Mouse (Mus musculus): ENCODE results near the gene Gm49721. TPM values are rescaled to one million over a fixed set of nuclear protein-coding genes. Genes with fewer than 3 reads are reported as not detected.
"Not testable (repeated sequence)": the region's sequence is repeated elsewhere in the genome, so short reads cannot be mapped to it uniquely, and the experiment has no call there.

Gm49721 gene
- polyA plus RNA-seq, 1 experiment from 2014 or later, result not detected

- in situ Hi-C loops (cut with MboI; ENCODE audit: low pct_unique_long_range_greater_than_20kb); CTCF ChIA-PET; DNase-seq (ENCODE audit: low read depth, low spot score); ATAC-seq; H3K27me3 ChIP-seq; POLR2A ChIA-PET: not testable (repeated sequence)
- TF ChIP-seq CTCF (IDR thresholded peaks at IDR 0.05), result peak; percentile 12
These were observed 13.3 kb upstream of the Gm49721 start for GRCm38 (mm10) chr17:6965364-6965763.

DNA sequence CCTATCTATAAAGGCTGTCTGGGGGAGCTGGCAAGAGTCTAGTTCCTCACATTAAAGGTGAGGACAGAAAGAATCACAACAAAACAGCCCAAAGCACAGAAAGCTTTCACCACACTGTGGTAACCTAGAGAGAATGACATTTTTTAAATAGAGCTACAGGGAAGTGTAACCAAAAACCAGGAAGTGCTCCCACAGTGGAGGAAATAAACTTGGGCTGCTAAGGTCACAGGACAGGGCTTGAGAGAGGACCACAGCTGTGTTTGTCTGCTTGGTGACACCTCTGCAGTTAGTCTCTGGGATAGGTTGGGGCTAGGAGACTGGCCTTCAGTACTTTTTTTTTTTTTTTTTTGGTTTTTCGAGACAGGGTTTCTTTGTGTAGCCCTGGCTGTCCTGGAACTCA lies 11.0 kb upstream of the Gm49721 start:
- in situ Hi-C loops (cut with MboI; ENCODE audit: low pct_unique_long_range_greater_than_20kb); CTCF ChIA-PET; H3K27me3 ChIP-seq; POLR2A ChIA-PET; DNase-seq (ENCODE audit: low read depth, low spot score); ATAC-seq: not testable (repeated sequence)

GRCm38 (mm10) chr17:6970334-6970733 lies 8.4 kb upstream of the Gm49721 start, which contains the start of gene Rnaset2b:
Rnaset2b (plus strand) TSS chr17:6970634.
- ATAC-seq; in situ Hi-C loops (cut with MboI; ENCODE audit: low pct_unique_long_range_greater_than_20kb); DNase-seq (ENCODE audit: low read depth, low spot score); H3K27me3 ChIP-seq; CTCF ChIA-PET; POLR2A ChIA-PET: not testable (repeated sequence)

- CTCF ChIA-PET; DNase-seq (ENCODE audit: low read depth, low spot score); H3K27me3 ChIP-seq; in situ Hi-C loops (cut with MboI; ENCODE audit: low pct_unique_long_range_greater_than_20kb); ATAC-seq; POLR2A ChIA-PET: not testable (repeated sequence)
These were observed 7.5 kb upstream of the Gm49721 start for GRCm38 (mm10) chr17:6971238-6971637.

GRCm38 (mm10) chr17:6972836-6973396 lies 5.8 kb upstream of the Gm49721 start:
- CTCF ChIA-PET; in situ Hi-C loops (cut with MboI; ENCODE audit: low pct_unique_long_range_greater_than_20kb): not testable (repeated sequence)

GRCm38 (mm10) chr17:6974985-6975384 lies 3.7 kb upstream of the Gm49721 start:
- CTCF ChIA-PET; in situ Hi-C loops (cut with MboI; ENCODE audit: low pct_unique_long_range_greater_than_20kb); ATAC-seq; POLR2A ChIA-PET; DNase-seq (ENCODE audit: low read depth, low spot score); H3K27me3 ChIP-seq: not testable (repeated sequence)

More at GRCm38 (mm10) chr17:6972836-6973396, 5.8 kb upstream of the Gm49721 start:
- POLR2A ChIA-PET; ATAC-seq; DNase-seq (ENCODE audit: low read depth, low spot score); H3K27me3 ChIP-seq: not testable (repeated sequence)

DNA sequence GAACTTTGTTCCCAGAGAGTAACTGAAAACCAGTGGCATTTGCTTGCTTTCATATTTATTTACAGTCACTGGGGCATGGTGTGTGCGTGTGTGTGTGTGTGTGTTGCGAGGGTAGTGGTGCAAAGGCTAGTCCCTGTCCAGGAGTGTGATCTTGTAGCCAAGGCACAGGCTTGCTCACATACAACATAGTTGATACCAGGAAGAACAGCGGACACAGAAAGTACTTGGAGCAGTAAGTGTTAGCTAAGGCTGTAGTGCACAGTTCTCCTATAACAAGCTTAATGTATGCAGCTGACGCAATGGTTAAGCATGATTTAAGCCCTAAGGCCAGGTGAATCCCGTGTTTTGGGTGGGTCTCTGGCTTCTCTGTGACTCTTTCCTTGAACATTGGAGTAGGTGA lies 676 bp downstream of the Gm49721 start:
- CTCF ChIA-PET, result not testable (repeated sequence)

DNA sequence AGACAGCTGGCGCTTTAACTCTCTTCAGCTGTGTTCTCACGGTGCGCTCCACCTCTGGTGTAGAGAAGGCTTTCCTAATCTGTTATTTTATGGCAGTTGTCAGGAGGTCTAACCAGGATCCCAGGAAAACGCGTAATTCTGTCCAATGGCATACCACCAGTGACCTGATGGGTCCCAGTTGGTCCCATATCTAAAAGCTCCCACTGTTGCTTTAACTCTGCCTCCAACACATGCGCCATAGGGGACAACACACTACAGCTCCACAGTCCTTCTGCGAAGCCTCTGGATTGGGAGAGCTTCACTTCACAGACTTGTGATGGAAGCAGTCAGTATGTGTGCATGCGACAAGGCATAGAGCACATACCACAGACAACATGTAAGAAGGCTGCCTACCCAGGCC lies 1.4 kb downstream of the Gm49721 start:
- DNase-seq (ENCODE audit: low read depth, low spot score); CTCF ChIA-PET; POLR2A ChIA-PET; in situ Hi-C loops (cut with MboI; ENCODE audit: low pct_unique_long_range_greater_than_20kb); H3K27me3 ChIP-seq; ATAC-seq: not testable (repeated sequence)

More for the DNA sequence above, 676 bp downstream of the Gm49721 start:
- H3K27me3 ChIP-seq; DNase-seq (ENCODE audit: low read depth, low spot score); in situ Hi-C loops (cut with MboI; ENCODE audit: low pct_unique_long_range_greater_than_20kb); POLR2A ChIA-PET: not testable (repeated sequence)
- peak; percentile 22 for ATAC-seq

- DNase-seq (ENCODE audit: low read depth, low spot score); H3K27me3 ChIP-seq; POLR2A ChIA-PET; in situ Hi-C loops (cut with MboI; ENCODE audit: low pct_unique_long_range_greater_than_20kb); ATAC-seq; CTCF ChIA-PET: not testable (repeated sequence)
These were observed 7.4 kb downstream of the Gm49721 start for GRCm38 (mm10) chr17:6986118-6986517.

GRCm38 (mm10) chr17:6995504-6995903 lies 16.8 kb downstream of the Gm49721 start:
- ATAC-seq; DNase-seq (ENCODE audit: low read depth, low spot score); POLR2A ChIA-PET; in situ Hi-C loops (cut with MboI; ENCODE audit: low pct_unique_long_range_greater_than_20kb); H3K27me3 ChIP-seq; CTCF ChIA-PET: not testable (repeated sequence)

DNA sequence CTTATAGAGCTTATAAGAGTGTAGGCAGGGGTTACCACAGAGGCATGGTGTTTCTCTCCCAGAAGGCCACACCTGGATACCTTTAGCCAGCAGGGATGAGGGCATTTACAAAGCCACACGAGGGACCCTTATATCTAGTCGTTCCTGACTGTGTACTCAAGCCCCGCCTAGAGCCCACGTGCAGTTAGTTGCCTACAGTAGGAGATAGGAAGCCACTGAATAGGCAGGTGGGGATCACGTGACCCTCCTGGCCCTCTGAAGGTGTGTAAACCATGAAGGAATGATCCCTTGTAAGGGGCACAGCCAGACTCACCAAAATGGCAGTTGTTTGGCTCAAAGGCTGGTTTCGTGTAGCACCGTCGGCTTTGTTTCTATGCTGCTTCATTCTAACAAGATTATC lies 18.1 kb downstream of the Gm49721 start:
- H3K27me3 ChIP-seq; POLR2A ChIA-PET; ATAC-seq; in situ Hi-C loops (cut with MboI; ENCODE audit: low pct_unique_long_range_greater_than_20kb); CTCF ChIA-PET; DNase-seq (ENCODE audit: low read depth, low spot score): not testable (repeated sequence)

- DNase-seq (ENCODE audit: low read depth, low spot score); POLR2A ChIA-PET; CTCF ChIA-PET; in situ Hi-C loops (cut with MboI; ENCODE audit: low pct_unique_long_range_greater_than_20kb); H3K27me3 ChIP-seq; ATAC-seq: not testable (repeated sequence)
These were observed 19.2 kb downstream of the Gm49721 start for GRCm38 (mm10) chr17:6997778-6998490.

DNA sequence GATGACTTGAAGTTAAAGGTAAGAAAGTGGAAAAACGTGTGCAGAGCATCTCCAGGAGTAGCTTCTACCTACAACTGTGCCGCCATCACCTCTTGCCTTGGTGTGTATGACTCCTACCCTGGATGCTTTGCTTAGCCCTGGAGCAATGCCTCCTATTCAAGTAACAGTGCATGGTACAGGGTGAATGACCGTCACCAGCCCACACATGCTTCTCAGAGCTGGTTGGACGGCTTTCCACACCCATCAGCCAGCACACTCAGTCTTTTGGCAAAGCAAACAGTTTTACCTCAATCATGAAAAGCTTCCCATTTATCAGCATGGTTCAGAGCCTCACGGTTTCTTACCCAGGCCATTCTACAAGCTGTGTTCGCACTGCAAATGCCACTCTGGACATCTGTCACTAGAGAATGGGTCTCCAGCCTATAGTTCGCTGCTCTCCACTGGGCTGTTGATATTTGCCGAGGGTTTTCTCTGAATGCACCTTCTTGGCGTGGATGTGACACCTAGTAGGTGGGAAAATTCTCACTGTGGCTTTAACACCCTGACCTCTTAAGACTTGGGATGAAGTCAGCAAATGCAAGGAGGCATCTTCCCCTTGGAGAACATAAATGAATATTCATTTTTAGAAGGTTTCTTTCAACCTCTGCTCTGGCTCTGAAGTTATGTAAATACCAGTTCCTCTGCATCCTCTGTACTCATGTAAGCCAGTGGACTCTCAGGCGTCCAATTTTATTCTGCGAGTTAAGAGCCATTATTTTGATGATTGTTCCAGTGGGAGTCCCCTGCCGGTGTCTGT lies 23.3 kb downstream of the Gm49721 start:
- ATAC-seq; H3K27me3 ChIP-seq; POLR2A ChIA-PET; CTCF ChIA-PET; DNase-seq (ENCODE audit: low read depth, low spot score); in situ Hi-C loops (cut with MboI; ENCODE audit: low pct_unique_long_range_greater_than_20kb): not testable (repeated sequence)

DNA sequence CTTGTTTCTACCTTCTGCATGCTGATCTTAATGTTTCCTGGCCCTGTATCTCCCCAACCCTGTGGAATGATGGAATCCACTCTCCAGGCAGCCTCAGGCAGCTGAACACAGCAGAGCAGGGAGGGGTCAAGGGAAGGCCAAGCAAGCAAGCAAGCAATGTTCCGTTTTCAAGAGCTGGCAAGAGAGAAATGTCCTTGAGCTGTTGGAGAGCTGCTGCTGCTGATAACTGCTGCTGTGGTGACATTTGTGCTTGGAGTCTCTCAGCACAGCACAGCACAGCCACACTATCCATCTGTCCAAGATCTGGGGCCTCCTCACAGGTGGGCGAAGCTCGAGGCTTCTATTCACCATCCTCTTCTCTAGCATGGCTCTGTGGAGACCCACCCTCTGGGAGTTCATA lies 24.7 kb downstream of the Gm49721 start:
- CTCF ChIA-PET, result not testable (repeated sequence)

GRCm38 (mm10) chr17:7005646-7006045 lies 26.9 kb downstream of the Gm49721 start:
- H3K27me3 ChIP-seq; in situ Hi-C loops (cut with MboI; ENCODE audit: low pct_unique_long_range_greater_than_20kb); CTCF ChIA-PET; POLR2A ChIA-PET; DNase-seq (ENCODE audit: low read depth, low spot score): not testable (repeated sequence)
- peak; percentile 47 for ATAC-seq

More for the DNA sequence above, 24.7 kb downstream of the Gm49721 start:
- H3K27me3 ChIP-seq; DNase-seq (ENCODE audit: low read depth, low spot score); ATAC-seq; POLR2A ChIA-PET; in situ Hi-C loops (cut with MboI; ENCODE audit: low pct_unique_long_range_greater_than_20kb): not testable (repeated sequence)

Data from Patski (cell line).